Mouse (Mus musculus): ENCODE results near the gene D8Ertd738e. TPM values are rescaled to one million over a fixed set of nuclear protein-coding genes. Genes with fewer than 3 reads are reported as not detected.
A peak's percentile ranks its signal among the peaks of the same experiment; 100 is the strongest.

D8Ertd738e gene
- polyA plus RNA-seq, 1 experiment from 2014 or later: 268 TPM

DNA sequence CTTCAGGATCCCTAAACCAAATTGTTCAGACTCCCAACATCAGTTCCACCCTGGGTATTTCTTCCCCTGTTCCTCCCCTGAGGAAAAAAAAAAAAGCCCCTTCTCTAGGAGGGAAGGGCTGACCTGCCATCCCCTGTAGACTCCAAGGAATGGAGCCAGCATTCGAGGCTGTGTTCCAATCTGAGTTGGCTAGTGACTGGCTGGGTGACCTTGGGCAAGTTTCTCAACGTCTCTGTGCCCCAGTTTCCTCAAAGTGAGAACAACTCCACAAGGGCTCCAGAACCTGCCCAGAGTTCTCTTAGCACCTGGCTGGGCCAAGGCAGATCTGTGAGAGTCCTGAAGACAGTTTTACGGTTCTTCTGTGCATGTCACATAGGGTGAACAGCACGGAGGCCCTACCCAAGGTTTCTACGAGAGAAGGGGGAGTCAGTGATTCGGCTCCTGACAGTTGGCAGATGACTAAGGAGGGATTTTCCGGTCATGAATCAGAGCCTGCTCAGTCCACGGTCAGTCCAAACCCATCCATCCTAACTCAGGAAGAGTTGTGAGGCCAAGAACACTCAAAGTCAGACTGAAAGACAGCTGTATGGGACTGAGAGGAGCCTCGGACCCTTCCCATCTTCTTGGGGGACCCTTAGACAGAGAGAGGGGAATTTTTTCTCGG lies 13.6 kb downstream of the D8Ertd738e start:
- H3K9me3 ChIP-seq: no peaks in the 10 kb centered on the region
- H3K27ac ChIP-seq (replicated peaks): 0 out of 2 replicates have a peak overlapping the region, but pooled peaks have one; percentile 67
- H3K9ac ChIP-seq (replicated peaks): peak overlapping the region; percentile 95
- no peaks in the 10 kb centered on the region for H3K27me3 ChIP-seq
- 38% methylated on average over 10 of the region's 10 CpGs for whole genome bisulfite sequencing
- no peak for ATAC-seq (ENCODE audit: low FRiP score, low read depth)
- H3K4me3 ChIP-seq: peak overlapping the region; percentile 91
- peaks cover 28% of the 10 kb centered on the region for H3K4me1 ChIP-seq
- H3K36me3 ChIP-seq: peaks cover 41% of the 10 kb centered on the region
- H3K4me2 ChIP-seq (replicated peaks): peak overlapping the region; percentile 72

DNA sequence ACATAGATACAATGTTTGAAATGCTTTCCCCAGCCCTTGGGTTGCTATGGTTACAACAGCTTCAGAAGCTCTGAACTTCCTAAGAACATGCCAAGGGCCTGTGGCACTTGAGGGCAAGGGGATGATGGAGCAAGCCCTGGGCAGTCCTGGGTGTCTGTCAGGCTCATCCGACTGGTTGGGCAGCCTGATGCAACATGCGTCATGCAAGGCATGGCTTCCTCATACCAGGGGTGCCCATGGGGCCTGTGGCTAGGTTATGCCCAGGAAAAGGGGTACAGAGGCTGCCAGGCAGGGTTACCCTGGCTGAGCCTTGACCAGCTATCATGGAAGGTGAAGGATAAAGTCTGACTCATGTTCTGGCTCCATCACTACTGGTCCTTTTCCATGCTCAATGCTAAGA lies 16.5 kb downstream of the D8Ertd738e start:
- Histone ChIP-seq H3K36me3 (peaks cover 69% of the 10 kb centered on the region), H3K27ac (replicated peaks) (no peak overlapping the region), H3K4me2 (replicated peaks) (no peak overlapping the region), H3K4me3 (no peak overlapping the region), H3K9ac (replicated peaks) (no peak overlapping the region), H3K27me3 (no peaks in the 10 kb centered on the region), H3K9me3 (no peaks in the 10 kb centered on the region), H3K4me1 (peaks cover 28% of the 10 kb centered on the region)
- 76% methylated on average over 2 of the region's 2 CpGs for WGBS
- no peak for ATAC-seq (ENCODE audit: low FRiP score, low read depth)

DNA sequence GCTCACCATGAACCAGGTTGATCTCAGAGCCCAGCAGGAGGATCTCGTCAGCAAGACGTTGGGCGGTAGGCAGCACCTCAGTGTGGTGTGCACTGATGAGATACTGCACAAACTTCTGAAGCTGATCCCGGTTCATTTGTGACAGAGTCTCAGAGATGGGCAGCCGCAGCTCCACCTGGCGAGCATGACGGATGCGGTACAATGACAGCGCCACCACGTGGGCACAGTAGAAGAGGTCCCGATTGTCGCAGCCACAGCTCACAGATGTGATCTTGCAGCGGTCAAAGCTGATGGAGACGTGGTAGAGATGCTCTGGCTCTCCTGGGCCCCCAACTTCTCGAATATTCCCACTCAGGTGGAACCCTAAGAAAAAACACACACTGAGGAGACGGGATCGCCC lies 18.8 kb downstream of the D8Ertd738e start:
- Histone ChIP-seq H3K27me3 (no peaks in the 10 kb centered on the region), H3K4me2 (replicated peaks) (no peak overlapping the region), H3K9ac (replicated peaks) (no peak overlapping the region), H3K27ac (replicated peaks) (no peak overlapping the region), H3K4me3 (no peak overlapping the region), H3K9me3 (no peaks in the 10 kb centered on the region), H3K36me3 (peaks cover 93% of the 10 kb centered on the region), H3K4me1 (peaks cover 21% of the 10 kb centered on the region)
- no peak for ATAC-seq (ENCODE audit: low FRiP score, low read depth)
- 78% methylated on average over 17 of the region's 17 CpGs for WGBS

DNA sequence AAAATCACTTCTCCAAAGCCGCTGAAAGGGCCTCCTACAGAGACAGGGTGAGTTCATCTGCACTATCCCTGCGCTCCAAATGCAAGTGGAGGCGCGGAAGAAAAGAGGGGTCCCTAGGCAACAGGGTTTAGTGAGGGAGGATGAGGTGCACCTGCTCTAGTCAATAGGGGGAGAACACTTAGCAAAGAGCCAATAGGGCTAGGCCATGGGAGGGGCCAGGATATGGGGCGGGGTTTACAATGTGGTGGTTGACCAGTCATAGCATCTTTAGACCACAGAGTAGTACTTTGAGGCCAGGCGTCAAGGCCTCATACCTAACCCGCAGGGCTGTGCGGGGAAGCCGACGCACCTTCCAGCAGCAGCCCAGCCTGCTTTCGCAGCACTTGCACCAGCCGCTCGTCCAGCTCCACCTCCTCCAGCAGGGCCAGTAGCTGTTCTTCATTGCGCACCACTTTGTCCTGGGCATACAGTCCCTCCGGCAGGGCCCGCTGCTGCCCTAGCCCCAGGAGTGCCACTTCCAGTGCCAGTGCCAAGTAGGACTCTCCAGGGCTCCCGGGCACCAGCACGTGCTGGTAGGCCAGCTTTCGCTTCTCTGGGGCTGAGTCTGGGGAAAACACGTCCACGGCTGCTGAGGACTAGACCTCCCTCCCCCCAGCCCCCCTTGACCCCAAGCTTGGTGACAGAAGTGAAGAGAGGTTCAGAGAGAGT lies 26.0 kb downstream of the D8Ertd738e start:
- H3K4me2 ChIP-seq (replicated peaks): no peak overlapping the region
- H3K4me3 ChIP-seq: no peak overlapping the region
- H3K27me3 ChIP-seq: no peaks in the 10 kb centered on the region
- no peaks in the 10 kb centered on the region for H3K4me1 ChIP-seq
- no peak for ATAC-seq (ENCODE audit: low FRiP score, low read depth)
- WGBS: 79% methylated on average over 21 of the region's 21 CpGs
- H3K27ac ChIP-seq (replicated peaks): no peak overlapping the region
- no peaks in the 10 kb centered on the region for H3K9me3 ChIP-seq
- no peak overlapping the region for H3K9ac ChIP-seq (replicated peaks)
- peaks cover 99% of the 10 kb centered on the region for H3K36me3 ChIP-seq

DNA sequence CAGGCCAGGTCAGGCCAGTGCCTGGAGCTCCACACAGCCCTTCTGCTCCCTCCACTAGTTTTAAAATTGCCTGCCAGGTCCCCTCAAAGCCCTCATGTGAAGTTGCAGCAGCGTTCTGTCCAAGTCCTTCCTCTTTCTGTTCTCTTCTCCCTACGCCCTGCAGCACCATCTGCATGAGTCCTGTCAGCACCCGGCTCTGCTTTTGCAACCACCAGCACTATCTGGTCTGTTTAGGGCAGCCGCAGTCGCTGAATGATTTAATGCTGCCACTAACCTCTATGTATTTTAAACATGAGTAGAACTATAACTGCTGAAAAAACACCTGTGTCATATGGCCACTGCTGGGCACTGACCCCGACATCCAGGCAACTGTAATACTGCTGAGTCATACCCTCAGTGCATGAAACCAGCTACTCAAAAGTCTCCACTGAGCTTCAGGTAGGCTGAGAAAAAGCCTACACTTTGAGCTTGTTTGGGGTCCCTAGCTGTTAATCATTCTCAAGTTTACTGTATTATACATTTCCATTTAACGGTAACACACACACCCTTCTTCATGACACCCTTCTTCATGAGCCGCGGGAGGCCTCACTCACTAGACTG lies 26.9 kb downstream of the D8Ertd738e start:
- Histone ChIP-seq H3K4me3 (no peak overlapping the region), H3K36me3 (peaks cover 99% of the 10 kb centered on the region), H3K4me1 (no peaks in the 10 kb centered on the region), H3K27ac (replicated peaks) (no peak overlapping the region), H3K9me3 (no peaks in the 10 kb centered on the region), H3K27me3 (no peaks in the 10 kb centered on the region), H3K4me2 (replicated peaks) (no peak overlapping the region), H3K9ac (replicated peaks) (no peak overlapping the region)
- ATAC-seq (ENCODE audit: low FRiP score, low read depth): no peak
- 95% methylated on average over 9 of the region's 9 CpGs for WGBS

DNA sequence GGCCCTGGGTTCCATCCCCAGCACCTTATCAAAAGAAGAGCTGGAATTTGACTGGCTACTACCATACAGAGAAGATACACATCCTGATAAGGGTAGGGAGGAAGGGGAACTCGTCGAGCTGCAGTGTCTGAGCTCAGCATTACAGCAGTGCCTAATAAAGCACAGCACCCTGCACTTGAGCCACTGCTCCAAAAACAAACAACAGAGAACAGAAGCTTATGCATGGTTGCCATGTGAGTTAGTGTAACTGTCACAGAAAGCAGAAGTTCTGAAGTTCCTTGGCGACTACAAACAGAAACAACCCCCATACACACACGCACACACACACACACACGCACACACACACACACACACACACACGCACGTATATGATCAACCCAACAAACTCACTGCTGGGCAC lies 29.4 kb downstream of the D8Ertd738e start:
- no peaks in the 10 kb centered on the region for H3K4me1 ChIP-seq
- ATAC-seq (ENCODE audit: low FRiP score, low read depth): no peak
- H3K36me3 ChIP-seq: peaks cover 99% of the 10 kb centered on the region
- 91% methylated on average over 7 of the region's 7 CpGs for WGBS
- no peak overlapping the region for H3K27ac ChIP-seq (replicated peaks)
- no peaks in the 10 kb centered on the region for H3K9me3 ChIP-seq
- H3K4me3 ChIP-seq: no peak overlapping the region
- no peak overlapping the region for H3K9ac ChIP-seq (replicated peaks)
- H3K4me2 ChIP-seq (replicated peaks): no peak overlapping the region
- H3K27me3 ChIP-seq: no peaks in the 10 kb centered on the region

DNA sequence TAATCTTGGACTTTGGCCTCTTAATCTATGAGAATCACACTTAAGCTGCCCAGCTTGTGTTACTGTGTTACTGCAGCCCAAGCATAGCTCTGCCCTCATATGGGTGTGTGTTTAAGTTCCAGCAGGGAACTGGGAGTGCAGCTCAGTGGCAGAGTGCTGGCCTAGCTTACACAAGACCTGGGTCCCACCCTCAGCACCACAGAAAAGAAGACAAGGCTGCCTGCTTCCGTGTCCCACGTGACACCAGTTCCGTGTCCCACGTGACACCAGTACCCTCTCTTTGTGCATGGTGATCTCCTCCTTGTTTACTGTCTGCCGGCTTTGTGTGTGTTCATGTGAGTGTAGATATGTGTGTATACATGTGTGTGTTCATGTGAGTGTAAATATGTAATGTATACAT lies 31.4 kb downstream of the D8Ertd738e start:
- 93% methylated on average over 5 of the region's 5 CpGs for WGBS
- Histone ChIP-seq H3K9ac (replicated peaks) (no peak overlapping the region), H3K4me3 (no peak overlapping the region), H3K9me3 (no peaks in the 10 kb centered on the region), H3K4me1 (no peaks in the 10 kb centered on the region), H3K27me3 (no peaks in the 10 kb centered on the region), H3K4me2 (replicated peaks) (no peak overlapping the region), H3K36me3 (peaks cover 99% of the 10 kb centered on the region), H3K27ac (replicated peaks) (no peak overlapping the region)
- no peak for ATAC-seq (ENCODE audit: low FRiP score, low read depth)

DNA sequence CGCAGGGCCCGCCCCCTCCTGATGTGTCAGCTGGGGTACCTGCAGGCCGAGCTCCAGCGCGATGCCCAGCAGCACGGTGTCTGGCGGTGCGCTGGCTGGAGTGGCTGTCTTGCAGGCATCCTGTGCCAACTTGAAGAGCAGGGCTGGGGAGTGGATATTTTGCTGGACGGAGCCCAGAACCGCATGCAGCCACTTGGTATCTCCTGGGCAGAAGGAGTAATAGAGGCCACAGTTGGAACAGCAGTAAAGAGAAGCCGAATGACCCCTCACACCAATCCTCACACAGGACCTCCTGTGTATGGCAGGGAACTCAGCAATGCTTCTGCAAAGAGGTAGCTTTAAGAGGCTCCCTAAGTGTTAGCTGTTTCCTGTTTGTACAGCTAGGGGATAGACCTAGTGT lies 32.3 kb downstream of the D8Ertd738e start:
- ATAC-seq (ENCODE audit: low FRiP score, low read depth): no peak
- Histone ChIP-seq H3K4me3 (no peak overlapping the region), H3K9me3 (no peaks in the 10 kb centered on the region), H3K4me2 (replicated peaks) (no peak overlapping the region), H3K4me1 (no peaks in the 10 kb centered on the region), H3K36me3 (peaks cover 99% of the 10 kb centered on the region), H3K27me3 (no peaks in the 10 kb centered on the region), H3K27ac (replicated peaks) (no peak overlapping the region), H3K9ac (replicated peaks) (no peak overlapping the region)
- WGBS: 97% methylated on average over 11 of the region's 11 CpGs

DNA sequence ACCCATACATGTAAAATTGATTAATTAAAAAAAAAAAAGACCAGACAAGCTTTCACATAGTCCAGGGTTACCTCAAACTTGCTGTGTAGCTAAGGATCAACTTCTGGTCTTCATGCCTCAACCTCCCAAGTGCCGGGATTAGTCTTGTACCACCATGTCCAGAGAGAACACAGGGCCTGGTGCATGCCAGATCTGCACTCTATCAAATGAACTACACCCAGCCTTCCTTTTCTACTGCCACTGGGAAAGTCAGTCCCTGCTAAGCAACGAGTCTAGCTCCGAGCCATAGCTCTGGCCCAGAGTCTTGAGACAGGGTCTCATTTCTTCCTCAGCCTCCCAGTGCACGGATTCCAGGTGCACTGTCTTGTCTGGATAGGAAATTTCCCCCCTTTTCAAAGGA lies 36.2 kb downstream of the D8Ertd738e start:
- Histone ChIP-seq H3K27ac (replicated peaks) (no peak overlapping the region), H3K36me3 (peaks cover 81% of the 10 kb centered on the region), H3K9ac (replicated peaks) (no peak overlapping the region), H3K4me1 (peaks cover 18% of the 10 kb centered on the region), H3K27me3 (no peaks in the 10 kb centered on the region), H3K4me3 (no peak overlapping the region), H3K4me2 (replicated peaks) (no peak overlapping the region), H3K9me3 (no peaks in the 10 kb centered on the region)
- WGBS: 95% methylated on average over 4 of the region's 4 CpGs
- ATAC-seq (ENCODE audit: low FRiP score, low read depth): no peak

DNA sequence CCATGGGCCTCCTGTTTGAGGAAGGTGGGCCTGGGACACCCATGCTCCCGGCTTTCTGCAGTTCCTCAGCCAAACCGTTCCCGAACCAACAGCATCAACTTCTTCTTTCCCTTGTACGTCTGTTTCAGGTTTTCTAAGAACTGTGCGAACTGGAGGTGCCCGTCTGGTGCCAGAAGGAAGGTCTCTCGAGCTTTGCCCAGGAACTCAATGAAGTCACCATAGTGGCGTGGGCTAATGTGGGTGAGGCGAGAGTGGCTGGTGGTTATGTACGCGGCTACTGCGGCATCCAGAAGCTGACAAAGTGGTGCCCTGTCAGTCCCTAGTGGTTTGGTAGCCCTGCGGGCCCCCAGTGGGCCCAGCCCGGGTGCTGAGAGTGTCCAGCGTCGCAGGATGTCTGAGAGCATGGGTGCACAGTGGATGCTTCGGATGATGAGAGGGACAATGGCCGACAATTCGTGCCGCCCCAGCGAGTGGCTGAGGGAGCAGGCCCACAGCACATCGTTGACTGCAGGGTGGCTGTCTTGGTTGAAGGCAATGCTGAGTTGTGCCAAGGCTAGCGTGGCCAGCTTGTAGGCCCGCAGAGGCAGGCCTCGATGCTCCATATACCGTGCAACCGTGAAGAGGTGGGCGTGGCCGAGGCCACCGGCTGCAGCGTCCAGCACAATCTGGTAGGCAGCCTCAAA lies 37.5 kb downstream of the D8Ertd738e start:
- no peak for ATAC-seq (ENCODE audit: low FRiP score, low read depth)
- Histone ChIP-seq H3K9me3 (no peaks in the 10 kb centered on the region), H3K27me3 (no peaks in the 10 kb centered on the region), H3K4me2 (replicated peaks) (no peak overlapping the region), H3K9ac (replicated peaks) (no peak overlapping the region), H3K4me1 (peaks cover 24% of the 10 kb centered on the region), H3K4me3 (no peak overlapping the region), H3K27ac (replicated peaks) (no peak overlapping the region), H3K36me3 (peaks cover 68% of the 10 kb centered on the region)
- 93% methylated on average over 31 of the region's 31 CpGs for WGBS

DNA sequence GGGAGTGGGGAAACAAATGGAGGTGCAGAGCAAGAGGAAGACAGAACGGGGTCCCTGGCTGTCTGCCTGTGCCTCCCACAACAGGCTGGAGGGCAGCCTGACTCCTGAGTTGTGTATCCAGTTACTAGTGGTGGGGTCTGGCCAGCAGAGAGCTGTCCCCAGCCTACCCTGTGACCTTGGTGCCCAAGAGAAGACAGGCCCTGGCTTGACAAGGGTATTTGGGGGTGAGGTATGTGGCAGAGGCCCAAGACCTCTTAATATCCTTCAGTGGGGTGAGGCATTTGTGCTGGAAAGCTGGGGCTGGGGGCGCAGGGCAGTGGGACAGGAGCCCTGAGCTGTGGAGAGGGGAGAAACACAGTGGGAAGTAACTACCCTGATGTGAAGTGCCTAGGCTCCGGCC lies 38.3 kb downstream of the D8Ertd738e start:
- H3K36me3 ChIP-seq: peaks cover 60% of the 10 kb centered on the region
- no peak for ATAC-seq (ENCODE audit: low FRiP score, low read depth)
- H3K27ac ChIP-seq (replicated peaks): no peak overlapping the region
- no peak overlapping the region for H3K9ac ChIP-seq (replicated peaks)
- WGBS: 94% methylated on average over 3 of the region's 3 CpGs
- H3K27me3 ChIP-seq: no peaks in the 10 kb centered on the region
- H3K4me1 ChIP-seq: peaks cover 24% of the 10 kb centered on the region
- no peak overlapping the region for H3K4me3 ChIP-seq
- no peaks in the 10 kb centered on the region for H3K9me3 ChIP-seq
- H3K4me2 ChIP-seq (replicated peaks): no peak overlapping the region

Data from midbrain, embryonic 12.5 days (tissue).